Mouse (Mus musculus) forebrain, embryonic 16.5 days (tissue): ENCODE measurements around the gene Tfrc. TPM values are rescaled to one million over a fixed set of nuclear protein-coding genes. Genes with fewer than 3 reads are reported as not detected.
A peak's percentile ranks its signal among the peaks of the same experiment; 100 is the strongest.
"Not testable (repeated sequence)": the region's sequence is repeated elsewhere in the genome, so short reads cannot be mapped to it uniquely, and the experiment has no call there.

Source experiments
- ATAC-seq: fragments of 200-750 bp; cut with Nextera tagmentation; 2 replicates; pipeline ENCODE4 v1.8.0; 2017; ENCODE audit warnings: mild to moderate bottlenecking, moderate library complexity
- H3K27ac ChIP-seq: fragments of 300-500 bp; sonication (generic); 2 replicates; pipeline ENCODE4 v1.5.1; 2014; ENCODE audit warnings: low read length, control low read depth
- H3K27me3 ChIP-seq: fragments of 300-500 bp; sonication (generic); replicated peaks from 2 replicates; pipeline ENCODE4 v1.6.1; 2014; ENCODE audit warnings: low read length; ENCODE audit not compliant: control insufficient read depth, insufficient read depth
- H3K36me3 ChIP-seq: fragments of 300-500 bp; sonication (generic); 2 replicates; pipeline ENCODE4 v1.6.1; 2014; ENCODE audit not compliant: control insufficient read depth, insufficient read depth
- H3K4me1 ChIP-seq: fragments of 300-500 bp; sonication (generic); replicated peaks from 2 replicates; pipeline ENCODE4 v1.6.1; 2014; ENCODE audit warnings: low read length; ENCODE audit not compliant: control insufficient read depth, insufficient read depth
- H3K4me2 ChIP-seq: fragments of 300-500 bp; sonication (generic); 2 replicates; pipeline ENCODE4 v1.6.1; 2014; ENCODE audit warnings: mild to moderate bottlenecking, low read length, control low read depth
- H3K4me3 ChIP-seq: fragments of 300-500 bp; sonication (generic); replicated peaks from 2 replicates; pipeline ENCODE4 v1.5.1; 2014; ENCODE audit warnings: mild to moderate bottlenecking, low read length, control low read depth
- H3K9ac ChIP-seq: fragments of 300-500 bp; sonication (generic); replicated peaks from 2 replicates; pipeline ENCODE4 v1.6.1; 2014; ENCODE audit warnings: low read depth, low read length, control low read depth
- H3K9me3 ChIP-seq: fragments of 300-500 bp; sonication (generic); 2 replicates; pipeline ENCODE4 v1.6.1; 2016; ENCODE audit warnings: low read length; ENCODE audit not compliant: control insufficient read depth
- WGBS: fragments of 180-500 bp; shearing (Covaris S2); extraction: QIAGEN DNeasy Blood & Tissue Kit; methylation state at CpG from one replicate; pipeline ENCODE4 v1.1.7; 2014; 5-methylcytosine and 5-hydroxymethylcytosine counted together
- polyA plus RNA-seq: library from polyadenylated mRNA; unstranded; fragments of >200 nt; fragmentation: Nextera tagmentation; extraction: Ambion mirVana; gene quantifications from 2 replicates; pipeline ENCODE4 v1.2.1, GENCODE M21; 2015

Tfrc gene
- polyA plus RNA-seq, 1 experiment from 2014 or later: 33.7 TPM

GRCm38 (mm10) chr16:32633486-32634012 lies 24.8 kb downstream of the Tfrc start:
- Histone ChIP-seq H3K4me2 (no peak overlapping the region), H3K9me3 (no peaks in the 10 kb centered on the region), H3K36me3 (peaks cover 25% of the 10 kb centered on the region), H3K27me3 (no peaks in the 10 kb centered on the region), H3K4me3 (no peak overlapping the region), H3K9ac (no peak overlapping the region), H3K27ac (no peak overlapping the region), H3K4me1 (peaks cover 3% of the 10 kb centered on the region)
- WGBS: 93% methylated on average over 4 of the region's 4 CpGs
- no peak for ATAC-seq

- Histone ChIP-seq H3K4me3 (no peak overlapping the region), H3K4me1 (peaks cover 5% of the 10 kb centered on the region), H3K27ac (no peak overlapping the region), H3K9me3 (no peaks in the 10 kb centered on the region), H3K9ac (no peak overlapping the region), H3K4me2 (no peak overlapping the region), H3K36me3 (peaks cover 22% of the 10 kb centered on the region), H3K27me3 (no peaks in the 10 kb centered on the region)
- ATAC-seq: no peak
- 81% methylated on average over 5 of the region's 5 CpGs for WGBS
Observed at GRCm38 (mm10) chr16:32634183-32634582, 25.5 kb downstream of the Tfrc start.

GRCm38 (mm10) chr16:32635314-32635713 lies 26.6 kb downstream of the Tfrc start:
- Histone ChIP-seq H3K4me2 (no peak overlapping the region), H3K36me3 (peaks cover 13% of the 10 kb centered on the region), H3K27me3 (no peaks in the 10 kb centered on the region), H3K4me1 (peaks cover 5% of the 10 kb centered on the region), H3K9ac (no peak overlapping the region), H3K9me3 (no peaks in the 10 kb centered on the region), H3K27ac (no peak overlapping the region), H3K4me3 (no peak overlapping the region)
- ATAC-seq: peak; percentile 62
- 47% methylated on average over 3 of the region's 3 CpGs for WGBS

GRCm38 (mm10) chr16:32636331-32636730 lies 27.6 kb downstream of the Tfrc start:
- ATAC-seq: no peak
- no peak overlapping the region for H3K4me2 ChIP-seq
- peaks cover 9% of the 10 kb centered on the region; the same call in 1 of the 2 replicates for H3K36me3 ChIP-seq
- H3K9me3 ChIP-seq: no peaks in the 10 kb centered on the region
- H3K27me3 ChIP-seq: no peaks in the 10 kb centered on the region
- H3K9ac ChIP-seq: no peak overlapping the region
- no peak overlapping the region for H3K27ac ChIP-seq
- no peak overlapping the region for H3K4me3 ChIP-seq
- WGBS: 92% methylated on average over 3 of the region's 3 CpGs
- peaks cover 5% of the 10 kb centered on the region for H3K4me1 ChIP-seq

GRCm38 (mm10) chr16:32636871-32637521 lies 28.3 kb downstream of the Tfrc start:
- Histone ChIP-seq H3K27ac (no peak overlapping the region), H3K27me3 (no peaks in the 10 kb centered on the region), H3K4me1 (peaks cover 5% of the 10 kb centered on the region), H3K9me3 (no peaks in the 10 kb centered on the region), H3K4me3 (no peak overlapping the region), H3K9ac (no peak overlapping the region), H3K4me2 (no peak overlapping the region), H3K36me3 (peaks cover 6% of the 10 kb centered on the region; the same call in 1 of the 2 replicates)
- no peak for ATAC-seq
- 46% methylated on average over 6 of the region's 6 CpGs for WGBS

- Histone ChIP-seq H3K9ac (no peak overlapping the region), H3K27ac (no peak overlapping the region), H3K4me3 (no peak overlapping the region), H3K4me2 (no peak overlapping the region), H3K36me3 (no peaks in the 10 kb centered on the region), H3K9me3 (no peaks in the 10 kb centered on the region), H3K4me1 (peaks cover 5% of the 10 kb centered on the region), H3K27me3 (no peaks in the 10 kb centered on the region)
- peak; percentile 69; the same call in 1 of the 2 replicates for ATAC-seq
- 7% methylated on average over 8 of the region's 8 CpGs for WGBS
Observed at GRCm38 (mm10) chr16:32638476-32638875, 29.8 kb downstream of the Tfrc start.

- H3K9me3 ChIP-seq: no peaks in the 10 kb centered on the region
- ATAC-seq: no peak
- no peak overlapping the region for H3K4me2 ChIP-seq
- no peak overlapping the region for H3K27ac ChIP-seq
- WGBS: 59% methylated on average over 5 of the region's 5 CpGs
- no peak overlapping the region for H3K4me3 ChIP-seq
- H3K36me3 ChIP-seq: no peaks in the 10 kb centered on the region
- peaks cover 10% of the 10 kb centered on the region for H3K4me1 ChIP-seq
- no peaks in the 10 kb centered on the region for H3K27me3 ChIP-seq
- H3K9ac ChIP-seq: no peak overlapping the region
Observed at GRCm38 (mm10) chr16:32640096-32640495, 31.4 kb downstream of the Tfrc start.

GRCm38 (mm10) chr16:32640683-32641082 lies 32.0 kb downstream of the Tfrc start:
- not testable (repeated sequence) for H3K9ac ChIP-seq, H3K27ac ChIP-seq, H3K9me3 ChIP-seq, H3K27me3 ChIP-seq, H3K4me3 ChIP-seq, H3K36me3 ChIP-seq, H3K4me2 ChIP-seq, ATAC-seq
- whole genome bisulfite sequencing: 74% methylated on average over 2 of the region's 2 CpGs
- H3K4me1 ChIP-seq: peaks cover 16% of the 10 kb centered on the region

- no peak overlapping the region for H3K4me2 ChIP-seq
Observed at GRCm38 (mm10) chr16:32641440-32642219, 32.9 kb downstream of the Tfrc start.

More at GRCm38 (mm10) chr16:32641440-32642219, 32.9 kb downstream of the Tfrc start:
- ATAC-seq: no peak
- Histone ChIP-seq H3K36me3 (no peaks in the 10 kb centered on the region), H3K27me3 (no peaks in the 10 kb centered on the region), H3K9ac (no peak overlapping the region), H3K4me3 (no peak overlapping the region), H3K27ac (no peak overlapping the region), H3K4me1 (peaks cover 23% of the 10 kb centered on the region), H3K9me3 (no peaks in the 10 kb centered on the region)
- WGBS: 71% methylated on average over 20 of the region's 20 CpGs
